Mouse (Mus musculus) skeletal muscle tissue, adult 2 months (tissue): ENCODE data around the gene Cfap299.

Experiments
- DNase-seq: peaks from one replicate; pipeline ENCODE4 v3.0.0-alpha.2; 2012; ENCODE audit warnings: low read depth, low spot score

The Cfap299 gene

GRCm38 (mm10) chr5:98376058-98376798 lies 47.1 kb downstream of the Cfap299 start:
- DNase-seq = no peak

- DNase-seq = no peak
Measured at GRCm38 (mm10) chr5:98376799-98377090, 47.6 kb downstream of the Cfap299 start.

GRCm38 (mm10) chr5:98380360-98380759 lies 51.3 kb downstream of the Cfap299 start:
- DNase-seq = no peak

DNA sequence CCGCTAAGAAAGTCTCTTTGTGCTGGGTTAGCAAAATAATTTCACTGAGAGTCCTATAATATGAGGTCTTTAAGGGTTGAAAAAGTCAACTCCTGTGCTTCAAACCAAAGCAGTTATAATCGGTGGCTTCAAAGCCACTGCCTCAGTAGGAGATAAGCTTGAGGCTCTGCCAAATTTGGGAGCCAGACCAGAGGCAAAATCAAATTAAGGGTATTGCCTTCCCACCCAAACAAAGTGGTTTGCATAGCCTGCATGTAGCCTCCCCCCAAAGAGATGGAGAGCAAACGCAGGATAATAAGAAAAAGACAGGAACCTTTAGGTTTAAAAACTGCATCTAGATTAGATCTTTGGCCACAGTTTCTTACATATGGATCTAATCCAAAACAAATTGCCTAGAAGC lies 58.0 kb downstream of the Cfap299 start:
- DNase-seq = no peak

DNA sequence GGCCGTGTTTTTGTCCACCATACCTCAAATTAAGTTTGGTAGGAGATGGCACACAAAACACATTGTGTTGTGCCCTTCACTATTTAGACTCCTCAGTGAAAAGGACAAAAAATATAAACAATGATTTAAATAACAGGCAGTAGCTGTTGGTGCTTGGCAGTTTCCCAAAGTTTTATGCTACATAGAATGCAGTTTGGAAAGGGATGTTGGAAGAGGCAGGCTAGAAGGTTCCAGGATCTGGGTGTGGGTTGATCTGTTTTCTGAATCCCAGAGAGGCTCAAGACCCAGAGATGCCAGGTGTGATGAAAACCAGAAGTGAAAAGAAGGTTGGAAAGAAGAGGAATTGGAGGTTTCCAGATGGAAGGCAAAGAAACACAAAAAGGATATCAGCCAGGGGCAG lies 73.1 kb downstream of the Cfap299 start:
- no peak for DNase-seq

DNA sequence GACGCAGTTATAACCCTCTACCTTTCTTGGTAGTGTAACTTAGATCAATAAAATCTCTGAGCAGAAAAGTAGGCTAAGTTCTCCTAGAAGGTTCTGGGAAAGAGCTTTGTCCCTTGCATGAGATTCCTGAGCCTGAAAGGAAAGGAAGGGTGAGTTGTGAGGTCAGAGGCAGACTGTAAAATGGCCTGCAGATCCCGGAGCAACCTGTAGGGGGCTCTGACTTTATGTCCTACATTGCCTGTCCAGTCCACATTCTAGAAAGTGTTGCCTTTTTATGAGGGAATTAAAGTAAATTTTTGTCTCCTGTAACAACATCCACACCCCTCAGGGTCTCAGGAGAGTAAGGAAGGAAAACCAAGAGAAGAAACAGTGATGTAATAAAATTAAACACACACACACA lies 81.0 kb downstream of the Cfap299 start:
- no peak for DNase-seq

DNA sequence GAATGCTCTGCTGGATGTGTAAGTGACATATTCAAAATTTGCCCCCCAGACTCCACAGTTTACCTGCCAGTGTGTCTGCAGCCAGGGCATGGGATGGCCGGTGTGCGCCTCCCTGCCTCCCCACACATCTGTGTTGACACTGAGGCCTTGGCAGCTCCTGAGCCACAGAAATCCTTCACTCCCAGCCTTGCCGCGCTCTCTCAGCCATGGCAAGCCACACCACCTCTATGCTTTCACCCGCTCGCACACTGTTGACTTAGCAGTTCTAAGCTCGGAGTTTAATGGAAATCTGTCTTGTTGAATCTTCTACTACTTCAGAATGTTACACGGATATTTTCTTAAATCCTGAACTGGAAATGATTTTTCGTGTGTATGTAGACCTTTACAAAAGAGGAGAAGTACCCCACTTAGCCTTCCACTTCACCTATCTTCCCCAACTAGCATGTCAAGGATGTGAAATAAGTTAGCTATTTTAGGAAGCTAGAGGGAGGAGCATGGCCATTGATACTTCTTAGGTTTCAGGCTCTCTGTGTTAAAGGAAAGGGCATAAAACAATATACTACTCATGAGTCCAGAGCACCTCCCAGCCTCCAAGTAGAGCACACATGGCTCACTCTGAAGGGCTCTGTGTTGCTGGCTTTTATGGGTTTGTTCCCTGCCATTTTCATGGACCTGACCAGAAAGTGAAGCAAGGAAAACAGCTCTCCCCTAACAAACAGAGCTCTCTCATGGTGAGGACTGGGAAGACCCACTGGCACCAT lies 87.5 kb downstream of the Cfap299 start:
- no peak for DNase-seq

GRCm38 (mm10) chr5:98424965-98425364 lies 95.9 kb downstream of the Cfap299 start:
- no peak for DNase-seq

DNA sequence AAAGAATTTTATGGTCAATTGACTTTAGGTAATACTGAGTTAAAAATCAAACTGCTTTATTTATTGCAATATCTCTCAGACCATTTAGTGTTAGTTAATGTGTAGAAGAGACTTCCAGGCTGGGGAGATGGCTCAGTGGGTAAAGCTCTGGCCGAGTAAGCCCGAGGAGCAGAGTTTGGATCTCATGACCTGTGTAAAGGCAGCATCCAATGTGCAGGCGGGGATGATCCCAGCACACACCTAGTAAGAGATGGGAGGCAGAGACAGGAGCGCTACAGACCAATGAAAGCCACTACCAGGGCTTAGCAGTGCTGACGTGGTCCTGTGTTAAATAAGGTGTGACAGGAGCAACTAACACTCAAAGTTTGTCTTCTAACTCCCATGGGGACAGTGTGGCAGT lies 97.0 kb downstream of the Cfap299 start:
- DNase-seq = no peak

DNA sequence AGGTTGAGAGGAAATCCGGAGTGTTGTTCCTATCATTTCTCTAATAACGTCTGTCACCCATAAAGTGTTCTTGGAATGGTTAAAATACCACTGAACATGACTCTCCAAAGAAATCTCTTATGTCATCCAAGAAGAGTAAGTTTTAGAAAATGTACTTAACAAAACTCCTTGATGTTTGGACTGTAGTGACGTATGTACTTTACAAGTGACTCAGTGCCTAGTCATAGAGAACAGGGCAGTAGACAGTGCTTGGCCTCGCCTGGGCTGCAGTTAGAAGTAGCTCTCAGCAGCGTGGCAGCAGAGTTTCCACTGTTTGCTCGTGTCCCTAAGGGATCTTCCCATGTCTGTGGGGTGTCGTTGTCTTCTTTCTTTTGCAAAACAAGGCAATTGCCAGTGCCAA lies 101.0 kb downstream of the Cfap299 start:
- DNase-seq = no peak

DNA sequence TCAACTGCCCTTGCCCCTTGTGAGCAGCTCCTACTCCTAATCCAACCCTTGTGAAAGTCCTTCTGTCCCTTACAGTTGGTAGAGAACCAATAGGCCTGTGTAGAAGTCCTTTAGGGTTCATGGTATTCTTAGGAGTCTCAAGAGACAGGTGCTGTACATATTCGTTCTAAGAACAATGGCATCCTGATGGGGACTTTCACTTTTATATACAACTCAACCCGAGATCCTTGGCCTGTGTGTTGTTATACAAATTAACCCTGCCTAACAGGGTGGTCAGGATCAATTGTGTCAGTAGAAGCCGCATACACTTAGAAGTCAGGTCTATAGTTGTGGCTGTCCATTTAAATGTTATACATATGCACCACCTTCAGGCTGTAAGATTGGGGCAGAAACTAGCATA lies 109.6 kb downstream of the Cfap299 start:
- DNase-seq = no peak

- DNase-seq = no peak
Measured at GRCm38 (mm10) chr5:98446771-98447462, 117.8 kb downstream of the Cfap299 start.

GRCm38 (mm10) chr5:98449873-98450272 lies 120.8 kb downstream of the Cfap299 start:
- no peak for DNase-seq

DNA sequence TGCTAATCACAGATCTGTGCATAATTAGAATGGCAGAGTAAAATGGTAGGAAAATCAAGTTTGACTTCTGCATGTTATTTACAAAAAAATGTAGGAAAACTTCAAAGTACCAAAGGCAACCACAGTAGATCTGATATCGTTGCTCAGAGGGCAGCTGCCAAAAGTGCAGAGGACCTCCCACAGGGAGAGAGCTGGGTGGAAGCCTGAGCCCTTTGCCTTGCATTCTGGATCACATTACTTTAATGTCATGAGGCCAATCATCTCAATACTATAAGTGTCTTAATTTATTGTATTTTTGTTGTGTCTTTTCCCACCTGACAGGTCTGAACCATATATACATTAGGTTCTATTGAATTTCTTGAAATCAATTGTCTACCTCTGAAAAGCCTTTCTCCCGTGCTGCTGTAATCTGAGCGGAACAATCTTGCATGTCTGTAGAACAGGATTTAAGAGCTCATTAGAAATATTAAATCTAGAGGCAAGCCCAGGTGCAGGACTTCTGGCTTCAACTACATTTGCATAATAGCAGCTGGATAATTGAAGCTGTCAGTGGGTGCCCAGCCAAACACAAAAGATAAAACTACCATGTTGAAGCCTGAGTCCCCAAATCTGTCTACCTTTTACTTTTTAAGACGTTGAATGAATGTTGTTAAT lies 137.9 kb downstream of the Cfap299 start:
- no peak for DNase-seq

GRCm38 (mm10) chr5:98470052-98470451 lies 140.9 kb downstream of the Cfap299 start:
- no peak for DNase-seq

DNA sequence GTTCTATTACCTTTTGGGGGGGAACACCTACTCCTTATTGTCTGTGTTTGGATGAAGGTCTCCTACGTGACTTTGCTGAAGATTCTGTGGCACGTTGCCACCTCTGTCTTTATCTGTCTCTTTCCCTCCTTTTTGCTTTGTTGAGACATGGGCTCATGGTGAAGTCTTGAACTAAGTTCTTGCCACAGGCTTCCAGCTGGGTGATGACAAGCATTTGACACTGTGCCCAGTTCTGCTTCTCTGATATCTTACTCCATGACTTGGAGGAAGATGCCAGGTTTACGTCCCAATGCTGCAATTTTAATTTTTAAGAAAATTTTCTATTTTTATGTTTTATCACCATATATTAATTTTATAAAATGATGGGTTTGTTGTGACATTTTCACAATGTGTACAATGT lies 147.4 kb downstream of the Cfap299 start:
- no peak for DNase-seq

DNA sequence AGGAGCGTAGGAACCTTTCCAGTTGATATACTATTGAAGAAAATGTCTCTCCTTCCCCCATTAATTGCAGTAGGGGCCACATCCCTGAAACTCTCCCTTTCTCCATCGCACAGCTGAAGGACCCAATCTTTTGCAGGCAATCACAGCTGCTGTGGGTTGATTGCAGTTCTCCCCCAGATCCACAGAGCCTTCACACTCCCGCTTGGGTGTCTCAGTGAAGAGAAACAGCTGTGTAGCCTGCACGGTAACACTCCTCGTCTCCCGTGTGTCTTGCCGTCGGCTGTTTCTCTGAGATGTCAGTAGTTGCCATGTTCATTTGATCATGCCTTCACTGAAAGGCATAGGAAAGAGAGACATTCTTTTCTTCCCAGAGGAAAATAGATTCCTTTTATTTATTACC lies 148.2 kb downstream of the Cfap299 start:
- DNase-seq = no peak

DNA sequence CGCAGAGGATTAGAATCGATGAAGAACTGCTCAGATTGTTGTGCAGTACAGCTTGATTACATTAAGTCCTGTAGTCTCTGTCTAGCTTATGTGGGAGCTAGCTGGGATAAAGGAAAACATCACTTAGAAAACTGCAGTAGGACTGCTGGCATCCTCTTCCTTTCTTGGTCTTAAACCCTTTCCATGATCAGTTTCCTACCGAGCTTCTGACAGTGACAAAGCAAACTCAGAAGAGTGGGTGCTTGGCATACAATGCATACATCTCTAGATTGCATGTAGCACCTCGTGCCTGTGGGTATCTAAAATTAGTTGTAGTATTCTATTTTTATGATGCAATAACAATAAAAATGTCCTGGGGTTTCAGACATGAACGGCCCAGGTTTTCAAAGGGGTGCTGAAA lies 154.4 kb downstream of the Cfap299 start:
- DNase-seq = no peak

- no peak for DNase-seq
Measured at GRCm38 (mm10) chr5:98485189-98485588, 156.1 kb downstream of the Cfap299 start.

GRCm38 (mm10) chr5:98498317-98498716 lies 169.2 kb downstream of the Cfap299 start:
- no peak for DNase-seq

- DNase-seq = no peak
Measured at GRCm38 (mm10) chr5:98516214-98516613, 187.1 kb downstream of the Cfap299 start.

GRCm38 (mm10) chr5:98520118-98520517 lies 191.0 kb downstream of the Cfap299 start:
- no peak for DNase-seq
